Mouse (Mus musculus): ENCODE measurements around the gene Acvr1c. TPM values are rescaled to one million over a fixed set of nuclear protein-coding genes. Genes with fewer than 3 reads are reported as not detected.

Acvr1c gene
- polyA plus RNA-seq (2016; fragmentation: Nextera tagmentation; extraction: Ambion mirVana) = 0.02 and 0.05 TPM in 2 replicates

GRCm38 (mm10) chr2:58357414-58358131 lies at the start of gene Acvr1c:
Gene Acvr1c (minus strand): TSS chr2:58357895.
- WGBS (ENCODE audit: insufficient replicate concordance) = 5% methylated on average over 41 of the region's 65 CpGs
- Histone ChIP-seq H3K9me3 (replicated peaks) (no peaks in the 10 kb centered on the region), H3K4me1 (peaks cover 6% of the 10 kb centered on the region; the same call in 1 of the 2 replicates), H3K4me2 (peak within 1 kb of the TSS; percentile 80), H3K36me3 (no peaks in the 10 kb centered on the region), H3K9ac (no peak within 1 kb of the TSS), H3K27me3 (replicated peaks) (peaks cover 29% of the 10 kb centered on the region), H3K27ac (no peak within 1 kb of the TSS), H3K4me3 (peak within 1 kb of the TSS; percentile 57)
- peak; percentile 51 for ATAC-seq

- ATAC-seq = no peak
- no peaks in the 10 kb centered on the region for H3K36me3 ChIP-seq
- no peaks in the 10 kb centered on the region for H3K27me3 ChIP-seq (replicated peaks)
- no peaks in the 10 kb centered on the region for H3K9me3 ChIP-seq (replicated peaks)
- no peak overlapping the region for H3K4me3 ChIP-seq
- no peak overlapping the region for H3K27ac ChIP-seq
- no peaks in the 10 kb centered on the region for H3K4me1 ChIP-seq
- H3K9ac ChIP-seq = no peak overlapping the region
- no peak overlapping the region for H3K4me2 ChIP-seq
- WGBS (ENCODE audit: insufficient replicate concordance) = 67% methylated on average over 2 of the region's 2 CpGs
Observed at GRCm38 (mm10) chr2:58403481-58403880, 45.8 kb upstream of the Acvr1c start.

- Histone ChIP-seq H3K4me2 (no peak overlapping the region), H3K4me1 (no peaks in the 10 kb centered on the region), H3K27ac (no peak overlapping the region), H3K9me3 (replicated peaks) (no peaks in the 10 kb centered on the region), H3K27me3 (replicated peaks) (no peaks in the 10 kb centered on the region), H3K4me3 (no peak overlapping the region), H3K36me3 (no peaks in the 10 kb centered on the region), H3K9ac (no peak overlapping the region)
- 73% methylated on average over 7 of the region's 7 CpGs for WGBS (ENCODE audit: insufficient replicate concordance)
- no peak for ATAC-seq
Observed at GRCm38 (mm10) chr2:58388601-58389000, 30.9 kb upstream of the Acvr1c start.

GRCm38 (mm10) chr2:58380020-58380419 lies 22.3 kb upstream of the Acvr1c start:
- WGBS (ENCODE audit: insufficient replicate concordance) = 69% methylated on average over 5 of the region's 5 CpGs
- H3K36me3 ChIP-seq = no peaks in the 10 kb centered on the region
- H3K9me3 ChIP-seq (replicated peaks) = no peaks in the 10 kb centered on the region
- H3K4me2 ChIP-seq = no peak overlapping the region
- no peaks in the 10 kb centered on the region for H3K27me3 ChIP-seq (replicated peaks)
- H3K4me3 ChIP-seq = no peak overlapping the region
- ATAC-seq = no peak
- H3K9ac ChIP-seq = no peak overlapping the region
- no peak overlapping the region for H3K27ac ChIP-seq
- no peaks in the 10 kb centered on the region for H3K4me1 ChIP-seq

- ATAC-seq = no peak
- Histone ChIP-seq H3K4me2 (no peak overlapping the region), H3K9me3 (replicated peaks) (no peaks in the 10 kb centered on the region), H3K27ac (no peak overlapping the region), H3K4me3 (no peak overlapping the region), H3K4me1 (no peaks in the 10 kb centered on the region), H3K36me3 (no peaks in the 10 kb centered on the region), H3K9ac (no peak overlapping the region), H3K27me3 (replicated peaks) (no peaks in the 10 kb centered on the region)
- WGBS (ENCODE audit: insufficient replicate concordance) = 71% methylated on average over 1 of the region's 1 CpGs
Observed at GRCm38 (mm10) chr2:58379475-58379874, 21.8 kb upstream of the Acvr1c start.

- WGBS (ENCODE audit: insufficient replicate concordance) = 71% methylated on average over 9 of the region's 9 CpGs
- H3K36me3 ChIP-seq = no peaks in the 10 kb centered on the region
- H3K4me3 ChIP-seq = no peak overlapping the region
- H3K4me1 ChIP-seq = no peaks in the 10 kb centered on the region
- no peaks in the 10 kb centered on the region for H3K9me3 ChIP-seq (replicated peaks)
- H3K27me3 ChIP-seq (replicated peaks) = no peaks in the 10 kb centered on the region
- ATAC-seq = no peak
- no peak overlapping the region for H3K4me2 ChIP-seq
- H3K27ac ChIP-seq = no peak overlapping the region
- H3K9ac ChIP-seq = no peak overlapping the region
Observed at GRCm38 (mm10) chr2:58377417-58378130, 19.9 kb upstream of the Acvr1c start.

GRCm38 (mm10) chr2:58366196-58366595 lies 8.5 kb upstream of the Acvr1c start:
- no peak overlapping the region for H3K4me2 ChIP-seq
- WGBS (ENCODE audit: insufficient replicate concordance) = 51% methylated on average over 3 of the region's 3 CpGs
- H3K9ac ChIP-seq = no peak overlapping the region
- H3K9me3 ChIP-seq (replicated peaks) = no peaks in the 10 kb centered on the region
- no peak for ATAC-seq
- H3K27ac ChIP-seq = no peak overlapping the region
- H3K27me3 ChIP-seq (replicated peaks) = no peaks in the 10 kb centered on the region
- no peaks in the 10 kb centered on the region for H3K36me3 ChIP-seq
- no peak overlapping the region for H3K4me3 ChIP-seq
- no peaks in the 10 kb centered on the region for H3K4me1 ChIP-seq

- Histone ChIP-seq H3K4me3 (no peak overlapping the region), H3K27me3 (replicated peaks) (peaks cover 25% of the 10 kb centered on the region), H3K4me2 (no peak overlapping the region), H3K9ac (no peak overlapping the region), H3K9me3 (replicated peaks) (no peaks in the 10 kb centered on the region), H3K4me1 (peaks cover 6% of the 10 kb centered on the region; the same call in 1 of the 2 replicates), H3K36me3 (no peaks in the 10 kb centered on the region), H3K27ac (no peak overlapping the region)
- no peak for ATAC-seq
- 65% methylated on average over 3 of the region's 3 CpGs for WGBS (ENCODE audit: insufficient replicate concordance)
Observed at GRCm38 (mm10) chr2:58361361-58362046, 3.8 kb upstream of the Acvr1c start.

- no peaks in the 10 kb centered on the region for H3K36me3 ChIP-seq
- 10% methylated on average over 3 of the region's 3 CpGs for WGBS (ENCODE audit: insufficient replicate concordance)
- H3K9me3 ChIP-seq (replicated peaks) = no peaks in the 10 kb centered on the region
- peak overlapping the region; percentile 57; the same call in 1 of the 2 replicates for H3K4me3 ChIP-seq
- H3K27me3 ChIP-seq (replicated peaks) = peaks cover 29% of the 10 kb centered on the region
- peaks cover 6% of the 10 kb centered on the region; the same call in 1 of the 2 replicates for H3K4me1 ChIP-seq
- ATAC-seq = no peak
- H3K27ac ChIP-seq = no peak overlapping the region
- H3K9ac ChIP-seq = no peak overlapping the region
- peak overlapping the region; percentile 80 for H3K4me2 ChIP-seq
Observed at GRCm38 (mm10) chr2:58358132-58358460, 401 bp upstream of the Acvr1c start.

GRCm38 (mm10) chr2:58357068-58357413 lies 654 bp downstream of the Acvr1c start:
- peak overlapping the region; percentile 80 for H3K4me2 ChIP-seq
- no peaks in the 10 kb centered on the region for H3K36me3 ChIP-seq
- H3K4me1 ChIP-seq = peaks cover 6% of the 10 kb centered on the region; the same call in 1 of the 2 replicates
- no peak for ATAC-seq
- H3K27ac ChIP-seq = no peak overlapping the region
- WGBS (ENCODE audit: insufficient replicate concordance) = under 1% methylated on average over 7 of the region's 7 CpGs
- peak overlapping the region; percentile 57 for H3K4me3 ChIP-seq
- no peaks in the 10 kb centered on the region for H3K9me3 ChIP-seq (replicated peaks)
- no peak overlapping the region for H3K9ac ChIP-seq
- peaks cover 29% of the 10 kb centered on the region for H3K27me3 ChIP-seq (replicated peaks)

- Histone ChIP-seq H3K27ac (no peak overlapping the region), H3K27me3 (replicated peaks) (peaks cover 29% of the 10 kb centered on the region), H3K36me3 (no peaks in the 10 kb centered on the region), H3K4me1 (peaks cover 6% of the 10 kb centered on the region; the same call in 1 of the 2 replicates), H3K4me3 (no peak overlapping the region), H3K9ac (no peak overlapping the region), H3K9me3 (replicated peaks) (no peaks in the 10 kb centered on the region), H3K4me2 (no peak overlapping the region)
- no peak for ATAC-seq
- 62% methylated on average over 3 of the region's 3 CpGs for WGBS (ENCODE audit: insufficient replicate concordance)
Observed at GRCm38 (mm10) chr2:58354389-58354788, 3.3 kb downstream of the Acvr1c start.

GRCm38 (mm10) chr2:58352846-58353245 lies 4.8 kb downstream of the Acvr1c start:
- WGBS (ENCODE audit: insufficient replicate concordance) = 61% methylated on average over 5 of the region's 5 CpGs
- ATAC-seq = no peak

More at GRCm38 (mm10) chr2:58352846-58353245, 4.8 kb downstream of the Acvr1c start:
- Histone ChIP-seq H3K27ac (no peak overlapping the region), H3K36me3 (no peaks in the 10 kb centered on the region), H3K4me1 (peaks cover 6% of the 10 kb centered on the region; the same call in 1 of the 2 replicates), H3K9ac (no peak overlapping the region), H3K4me2 (no peak overlapping the region), H3K9me3 (replicated peaks) (no peaks in the 10 kb centered on the region), H3K4me3 (no peak overlapping the region), H3K27me3 (replicated peaks) (peaks cover 15% of the 10 kb centered on the region)

Measured in liver, embryonic 12.5 days (tissue).